Mouse (Mus musculus) lung, adult 2 months (tissue): ENCODE results near the gene Gabarap. TPM values are rescaled to one million over a fixed set of nuclear protein-coding genes. Genes with fewer than 3 reads are reported as not detected.
"Not testable (repeated sequence)": the region's sequence is repeated elsewhere in the genome, so short reads cannot be mapped to it uniquely, and the experiment has no call there.

ENCODE experiments used
- DNase-seq: peaks from one replicate; pipeline ENCODE4 v3.0.0; 2022
- H3K4me1 ChIP-seq: fragments of 200-500 bp; 2 replicates; pipeline ENCODE4 v1.6.1; 2011; ENCODE audit warnings: low read length; ENCODE audit not compliant: control insufficient read depth, insufficient read depth
- H3K4me3 ChIP-seq: fragments of 200-500 bp; replicated peaks from 2 replicates; pipeline ENCODE3; 2011; ENCODE audit warnings: low read depth, mild to moderate bottlenecking, control low read depth, low read length; ENCODE audit errors: extremely low read depth
- CTCF ChIP-seq: fragments of 200-500 bp; IDR thresholded peaks from 2 replicates; pipeline ENCODE4 v1.5.1; 2011; ENCODE audit warnings: mild to moderate bottlenecking, low read length, control low read depth; ENCODE audit not compliant: insufficient read depth
- POLR2A ChIP-seq: fragments of 200-500 bp; IDR thresholded peaks from 2 replicates; pipeline ENCODE4 v1.6.1; 2011; ENCODE audit warnings: low read depth, mild to moderate bottlenecking, control low read depth, low read length, borderline replicate concordance; ENCODE audit errors: extremely low read depth
- WGBS: fragments of 180-500 bp; shearing (Covaris S2); methylation state at CpG from one replicate; pipeline ENCODE4 v1.1.7; 2018; 5-methylcytosine and 5-hydroxymethylcytosine counted together
- polyA plus RNA-seq: library from polyadenylated mRNA; depleted of rRNA; stranded (reverse); fragments of >200 nt; gene quantifications from 2 replicates; pipeline ENCODE4 v1.2.3, GENCODE M21; 2012

Gabarap gene
- polyA plus RNA-seq, 1 experiment, result 615 TPM

DNA sequence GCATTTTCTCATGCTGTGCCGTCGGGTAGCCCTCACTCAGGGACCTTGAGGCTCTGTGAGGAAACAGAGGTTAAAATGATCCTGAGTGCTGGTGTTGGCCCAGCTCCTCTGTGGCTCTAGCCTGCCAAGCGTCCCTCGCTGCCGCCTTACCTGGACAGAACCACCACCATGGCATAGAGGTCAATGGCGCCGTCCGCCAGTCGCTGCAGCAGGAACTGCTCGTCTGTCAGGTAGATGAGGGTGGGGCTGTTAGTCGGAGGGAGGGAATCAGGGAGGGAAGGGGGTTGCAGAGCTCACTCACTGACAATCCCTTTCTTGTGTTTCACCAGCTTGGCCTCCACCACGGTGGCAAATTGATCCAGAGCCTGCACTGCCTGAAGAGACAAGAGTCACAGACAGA is 19.6 kb downstream of the Gabarap start:
- Histone ChIP-seq H3K4me3 (no peak overlapping the region), H3K4me1 (peaks cover 2% of the 10 kb centered on the region; the same call in 1 of the 2 replicates)
- WGBS, result 82% methylated on average over 12 of the region's 12 CpGs
- TF ChIP-seq POLR2A, result no peak
- TF ChIP-seq CTCF, result no peak
- DNase-seq, result no peak

DNA sequence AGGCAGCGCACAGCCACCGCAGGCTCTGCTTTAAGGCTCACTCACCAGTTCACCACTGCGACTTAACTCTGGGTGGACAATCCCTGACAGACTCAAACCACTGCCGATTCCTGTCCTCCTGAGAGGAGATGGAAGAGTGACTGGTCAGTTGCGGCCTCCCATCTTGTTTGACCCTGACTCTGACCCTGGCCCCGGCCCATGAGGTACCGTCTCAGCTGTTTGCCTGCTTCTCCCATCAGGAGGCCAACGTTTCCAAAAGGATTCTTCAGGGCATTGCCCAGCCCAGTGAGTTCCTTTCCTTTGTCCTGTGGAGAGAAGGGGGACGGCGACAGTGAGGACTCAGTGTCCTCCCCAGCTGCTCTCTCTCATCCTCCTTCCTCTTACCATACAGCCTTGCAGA is 20.0 kb downstream of the Gabarap start:
- Histone ChIP-seq H3K4me3 (no peak overlapping the region), H3K4me1 (peaks cover 2% of the 10 kb centered on the region; the same call in 1 of the 2 replicates)
- DNase-seq, result no peak
- TF ChIP-seq CTCF (no peak), POLR2A (no peak)
- 89% methylated on average over 10 of the region's 10 CpGs for WGBS

- H3K4me3 ChIP-seq, result no peak overlapping the region
- peaks cover 3% of the 10 kb centered on the region; the same call in 1 of the 2 replicates for H3K4me1 ChIP-seq
- TF ChIP-seq POLR2A (no peak), CTCF (no peak)
- 87% methylated on average over 9 of the region's 9 CpGs for WGBS
- no peak for DNase-seq
These were observed 22.0 kb downstream of the Gabarap start for GRCm38 (mm10) chr11:70012931-70013330.

GRCm38 (mm10) chr11:70013408-70013807 is 22.5 kb downstream of the Gabarap start:
- no peak for DNase-seq
- WGBS, result 84% methylated on average over 3 of the region's 3 CpGs
- no peak for TF ChIP-seq POLR2A
- no peak overlapping the region for H3K4me3 ChIP-seq
- peaks cover 6% of the 10 kb centered on the region for H3K4me1 ChIP-seq

- Histone ChIP-seq H3K4me3 (no peak overlapping the region), H3K4me1 (peaks cover 6% of the 10 kb centered on the region)
- 55% methylated on average over 5 of the region's 5 CpGs for WGBS
- TF ChIP-seq POLR2A (no peak), CTCF (no peak)
- no peak for DNase-seq
These were observed 23.1 kb downstream of the Gabarap start for GRCm38 (mm10) chr11:70014051-70014450.

DNA sequence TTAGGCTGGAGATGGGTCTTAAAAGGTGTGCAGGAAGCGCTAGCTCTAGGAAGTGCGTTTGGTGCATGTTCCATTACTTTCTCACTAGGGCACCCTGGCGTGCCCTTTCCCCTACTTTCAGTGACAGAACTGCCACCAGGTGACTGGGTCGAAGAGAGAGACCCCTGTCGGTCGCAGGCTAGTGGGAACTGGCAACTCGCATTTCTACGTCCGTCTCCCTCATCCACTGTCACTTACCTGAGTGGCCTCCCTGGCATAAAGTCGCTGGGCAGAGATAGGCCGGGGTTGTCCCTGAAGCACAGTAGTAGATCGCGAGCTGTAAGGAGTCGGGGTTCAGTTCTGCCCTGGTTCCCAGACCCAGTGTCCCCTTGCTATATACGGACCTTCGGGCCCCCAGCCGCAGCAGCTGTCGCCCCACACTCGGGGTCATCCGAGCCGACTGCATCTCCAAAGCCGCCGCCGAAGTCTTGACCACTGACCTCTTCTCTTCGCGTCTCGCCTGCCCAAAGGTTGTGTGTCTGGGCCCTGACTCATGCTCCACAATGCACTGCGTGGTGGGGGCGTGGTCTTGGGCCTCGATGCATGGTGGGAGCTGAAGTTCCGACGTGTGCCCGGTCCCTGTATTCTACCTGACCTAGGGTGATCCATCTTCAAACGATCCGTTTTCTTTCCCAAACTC is 24.1 kb downstream of the Gabarap start, which contains the start of gene Acadvl:
TSS of gene Acadvl (minus strand) at position 532 of the 679 bp plus-strand sequence.
- TF ChIP-seq POLR2A (peak; percentile 90; the same call in 1 of the 2 replicates), CTCF (peak; percentile 39; the same call in 1 of the 2 replicates)
- DNase-seq, result peak; percentile 84
- WGBS, result under 1% methylated on average over 35 of the region's 35 CpGs
- Histone ChIP-seq H3K4me1 (peaks cover 6% of the 10 kb centered on the region), H3K4me3 (peak within 1 kb of the TSS; percentile 79)

GRCm38 (mm10) chr11:70015677-70016076 is 24.7 kb downstream of the Gabarap start:
- no peak for TF ChIP-seq CTCF
- TF ChIP-seq POLR2A, result no peak
- WGBS, result 69% methylated on average over 6 of the region's 6 CpGs
- H3K4me1 ChIP-seq, result peaks cover 6% of the 10 kb centered on the region
- H3K4me3 ChIP-seq, result no peak overlapping the region
- DNase-seq, result no peak

- WGBS, result 71% methylated on average over 2 of the region's 2 CpGs
These were observed 25.2 kb downstream of the Gabarap start for GRCm38 (mm10) chr11:70016177-70016576.

DNA sequence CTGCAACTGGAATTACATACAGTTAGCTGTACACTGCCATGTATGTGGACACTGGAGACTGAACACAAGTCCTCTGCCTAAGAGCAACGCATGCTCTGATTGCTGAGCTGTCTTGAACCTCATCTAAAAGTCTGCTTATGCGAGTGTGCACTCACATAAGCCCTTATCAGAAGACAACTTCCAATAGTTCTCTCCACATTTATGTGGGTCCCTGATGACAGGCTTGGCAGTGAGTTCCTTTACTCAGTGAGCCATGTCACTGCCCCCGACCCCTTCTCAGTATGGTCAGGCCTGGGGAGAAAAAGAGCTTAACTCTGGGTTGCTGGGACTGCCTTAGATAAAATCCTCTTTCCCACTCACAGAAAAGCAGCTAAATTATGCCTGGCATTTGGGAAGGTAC is 25.7 kb downstream of the Gabarap start, which contains the start of gene Dlg4:
TSS of gene Dlg4 (plus strand) at position 274 of the 400 bp plus-strand sequence.
- H3K4me3 ChIP-seq, result no peak within 1 kb of the TSS
- DNase-seq, result no peak
- peaks cover 6% of the 10 kb centered on the region for H3K4me1 ChIP-seq
- 65% methylated on average over 3 of the region's 3 CpGs for WGBS
- no peak for TF ChIP-seq CTCF
- no peak for TF ChIP-seq POLR2A

More at GRCm38 (mm10) chr11:70016177-70016576, 25.2 kb downstream of the Gabarap start:
- not testable (repeated sequence) for H3K4me1 ChIP-seq, DNase-seq, H3K4me3 ChIP-seq

DNA sequence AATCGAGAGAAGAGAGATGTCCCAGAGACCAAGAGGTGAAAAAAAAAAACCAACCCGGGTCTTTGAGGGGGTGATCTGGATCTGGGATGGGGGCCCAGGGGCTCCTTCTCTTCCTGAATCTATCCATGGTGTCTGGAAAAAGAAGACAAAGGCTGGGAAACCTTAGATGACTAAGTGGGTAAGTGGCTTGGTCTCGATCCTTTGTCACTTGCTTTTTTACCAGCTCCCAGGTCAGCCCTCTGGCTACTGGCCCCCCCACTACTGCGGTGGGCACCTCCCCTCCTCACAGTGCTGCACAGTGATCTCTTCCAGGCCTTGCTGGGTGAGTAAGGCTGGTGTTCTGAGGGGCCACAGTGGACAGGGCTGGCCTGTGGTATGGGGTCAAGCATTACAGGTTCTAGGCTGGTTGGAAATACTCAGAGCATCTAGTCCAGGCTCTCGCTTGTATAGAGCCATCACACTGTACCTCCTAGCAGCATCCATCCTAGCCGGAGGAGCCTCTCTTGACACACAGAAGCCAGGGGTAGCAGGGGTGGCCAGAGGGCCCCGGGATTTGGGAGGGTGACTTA is 26.3 kb downstream of the Gabarap start:
- H3K4me3 ChIP-seq, result no peak overlapping the region
- 48% methylated on average over 7 of the region's 7 CpGs for WGBS
- peaks cover 6% of the 10 kb centered on the region for H3K4me1 ChIP-seq
- DNase-seq, result no peak
- no peak for TF ChIP-seq POLR2A
- TF ChIP-seq CTCF, result no peak
